Mouse (Mus musculus) heart, adult 8-10 months (tissue): ENCODE measurements around the gene Colq. TPM values are rescaled to one million over a fixed set of nuclear protein-coding genes. Genes with fewer than 3 reads are reported as not detected.
A peak's percentile ranks its signal among the peaks of the same experiment; 100 is the strongest.

Experiments
- DNase-seq: peaks from one replicate; pipeline ENCODE4 v3.0.0; 2022; ENCODE audit warnings: low spot score
- total RNA-seq, 4 experiments: library from RNA; stranded (reverse); gene quantifications; 2 replicates each; pipeline ENCODE4 v1.2.4; 2022

Colq gene
- total RNA-seq, 4 experiments from 2014 or later = 6.1 to 16.6 (median 11.6) TPM

DNA sequence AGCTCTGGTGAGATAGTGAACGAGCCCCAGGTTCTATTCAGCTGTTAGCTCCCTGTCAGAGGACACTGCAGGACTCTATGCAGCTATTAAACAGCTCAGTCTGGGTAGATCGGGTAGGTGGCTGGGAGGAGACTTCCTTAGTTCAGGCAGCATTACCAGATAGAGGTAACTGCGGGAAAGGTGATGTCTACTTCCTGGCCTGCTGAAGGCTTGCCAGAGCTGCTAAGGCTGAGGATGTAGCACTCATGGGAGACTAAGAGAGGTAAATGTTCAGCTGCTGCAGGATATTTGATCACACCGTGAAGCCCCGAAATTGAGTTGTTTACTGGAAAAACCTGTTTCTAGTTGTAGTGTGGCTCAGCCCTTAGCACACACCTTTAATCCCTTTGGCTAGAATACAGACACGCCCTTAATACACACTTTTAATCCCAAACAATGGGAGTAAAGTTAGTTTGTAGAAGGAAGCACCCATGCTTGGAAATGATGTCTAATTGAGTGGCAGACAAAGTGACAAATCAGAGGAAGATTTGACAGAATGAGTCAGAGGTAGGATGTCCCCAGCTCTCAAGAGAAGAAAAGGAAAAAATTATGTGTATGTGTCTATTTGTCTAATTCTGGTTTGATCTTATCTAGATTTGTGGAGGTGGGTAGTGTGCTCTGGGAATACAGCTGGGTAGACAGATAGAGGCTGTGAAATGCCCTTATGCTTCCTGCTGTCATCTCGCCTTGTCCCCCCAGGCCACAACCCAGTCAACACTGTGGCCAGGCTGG is 65.9 kb downstream of the Colq start:
- no peak for DNase-seq

GRCm38 (mm10) chr14:31521318-31521717 is 69.8 kb downstream of the Colq start:
- DNase-seq = no peak

DNA sequence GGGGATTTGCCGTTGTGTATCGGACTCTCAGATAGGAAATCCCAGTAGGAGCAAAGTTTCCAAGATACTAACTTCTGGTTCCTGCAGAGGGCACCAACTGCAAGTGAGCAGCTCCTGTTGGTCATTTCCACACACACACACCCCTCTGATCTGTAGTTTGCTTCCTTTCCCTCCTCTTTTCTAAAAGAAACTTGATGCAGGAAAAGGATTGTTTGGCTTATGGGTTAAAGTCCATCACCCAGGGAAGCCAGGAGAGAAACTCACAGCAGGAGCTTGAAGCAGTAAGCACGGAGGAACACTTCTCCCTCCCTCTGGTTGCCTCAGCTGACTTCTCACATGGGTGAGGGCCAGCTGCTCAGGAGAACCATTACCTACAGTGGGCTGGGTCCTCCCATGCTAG is 72.0 kb downstream of the Colq start:
- DNase-seq = no peak

DNA sequence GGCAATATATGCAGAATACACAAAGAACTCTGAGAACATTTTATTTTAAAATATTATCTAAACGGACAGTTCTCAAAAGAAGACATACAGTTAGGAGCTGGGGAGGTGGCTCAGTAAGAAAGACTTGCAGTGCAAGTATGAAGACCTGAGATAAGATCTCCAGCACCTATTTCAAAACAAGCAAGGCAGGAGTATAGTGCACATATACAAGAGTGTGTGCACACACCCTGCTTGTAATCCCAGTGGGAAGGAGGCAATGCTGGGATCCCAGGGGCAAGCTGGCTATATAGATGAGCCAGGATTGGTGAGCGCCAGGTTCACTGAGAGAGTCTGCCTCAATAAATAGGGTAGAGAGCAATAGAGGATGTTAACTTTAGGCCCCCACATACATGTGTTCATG is 75.2 kb downstream of the Colq start:
- DNase-seq = no peak

DNA sequence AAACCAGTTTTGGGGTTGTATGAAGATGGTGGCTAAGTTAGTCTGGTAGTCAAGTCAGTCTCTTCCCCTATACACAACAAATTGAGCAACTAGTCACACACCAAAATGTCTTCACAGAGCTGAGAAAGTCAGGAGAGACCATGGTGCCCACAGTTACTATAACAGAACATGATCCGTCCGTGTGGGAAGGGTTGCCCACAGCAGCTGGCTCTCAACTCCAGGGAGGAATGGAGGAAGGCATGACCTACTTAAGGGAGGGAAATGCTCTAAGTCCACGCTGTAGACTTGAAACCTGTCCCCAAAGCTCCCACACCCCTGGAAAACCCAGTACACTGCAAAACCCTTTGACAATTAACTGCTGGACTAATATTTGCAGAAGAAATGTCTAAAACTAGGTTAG is 80.8 kb downstream of the Colq start:
- no peak for DNase-seq

DNA sequence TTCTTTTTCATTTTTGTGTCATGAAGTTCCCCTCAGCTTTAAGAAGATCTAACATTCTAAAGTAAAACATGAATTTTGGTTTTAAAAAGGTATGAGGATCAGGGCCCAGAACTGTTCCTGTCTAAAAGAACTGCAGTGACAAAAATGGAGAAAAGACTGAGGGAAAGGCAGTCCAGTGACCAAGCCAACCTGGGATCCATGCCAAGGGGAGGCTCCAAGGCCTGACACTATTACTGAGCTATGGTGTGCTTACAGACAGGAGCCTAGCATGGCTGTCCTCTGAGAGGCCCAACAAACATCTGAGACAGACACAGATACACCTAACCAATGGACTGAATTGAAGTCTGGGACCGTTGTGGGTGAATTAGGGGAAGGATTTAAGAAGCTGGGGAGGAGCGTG is 81.2 kb downstream of the Colq start:
- no peak for DNase-seq

DNA sequence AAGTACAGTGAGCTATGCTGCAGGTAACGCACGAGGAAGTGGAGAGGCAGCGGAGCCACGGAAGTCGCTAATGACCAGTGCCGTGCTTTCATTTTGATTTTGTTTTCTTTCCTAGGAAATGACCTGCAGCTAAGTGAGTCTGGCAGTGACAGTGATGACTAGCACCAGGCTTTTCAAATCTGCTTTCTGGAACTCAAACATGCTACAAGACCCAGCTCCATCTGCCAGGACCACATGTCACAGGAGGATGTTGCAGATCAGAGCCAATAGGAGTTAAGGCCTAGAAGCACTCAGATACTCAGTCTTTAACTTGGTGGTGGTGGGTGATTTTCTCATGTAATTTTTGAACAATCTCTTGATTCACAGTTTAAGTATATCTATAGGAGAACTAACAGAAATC is 84.7 kb downstream of the Colq start:
- no peak for DNase-seq

DNA sequence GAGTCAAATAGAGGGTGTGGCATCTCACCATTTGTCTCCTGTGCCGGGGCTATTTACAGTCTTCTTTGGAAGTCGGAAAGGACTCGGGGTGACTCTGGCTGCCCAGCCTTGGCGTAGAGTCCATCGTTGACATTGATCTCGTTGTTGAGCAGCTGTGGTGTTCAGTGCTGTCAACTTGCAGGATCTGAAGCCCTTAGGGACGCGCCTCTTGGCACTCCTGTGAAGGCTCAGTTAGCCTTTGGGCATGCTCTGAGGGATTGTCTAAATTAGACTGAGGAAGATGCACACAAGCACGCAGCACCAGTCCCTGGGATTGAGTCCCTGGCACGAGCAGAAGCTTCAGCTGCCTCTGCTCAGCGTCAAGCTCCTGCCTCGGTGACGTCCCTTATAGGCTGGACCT is 87.7 kb downstream of the Colq start:
- DNase-seq = no peak

- DNase-seq = no peak
Observed at GRCm38 (mm10) chr14:31499526-31499925, 91.6 kb downstream of the Colq start.

DNA sequence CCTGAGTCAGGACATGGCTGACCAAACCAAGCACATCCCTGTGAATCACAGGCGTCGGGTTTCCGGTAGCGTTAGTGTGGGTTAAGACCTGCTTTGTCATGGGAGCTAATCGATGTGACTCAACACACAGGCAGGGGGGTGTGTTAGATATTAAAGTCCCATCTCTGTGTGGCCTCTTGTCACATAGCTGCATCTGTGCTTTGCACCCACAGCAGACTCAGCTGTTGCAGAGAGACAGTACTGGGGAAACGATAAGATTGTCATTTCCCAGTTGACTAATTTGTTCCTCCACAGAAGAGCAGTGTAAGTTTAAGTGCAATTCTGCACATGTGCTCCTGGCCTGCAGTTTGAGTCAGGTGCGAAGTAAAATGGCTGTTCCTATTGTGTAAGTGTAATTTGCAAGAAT is 94.9 kb downstream of the Colq start:
- no peak for DNase-seq

- no peak for DNase-seq
Observed at GRCm38 (mm10) chr14:31495538-31495937, 95.6 kb downstream of the Colq start.

- peak; percentile 94 for DNase-seq
Observed at GRCm38 (mm10) chr14:31494975-31495455, 96.1 kb downstream of the Colq start, which contains the start of gene Mettl6. Gene Mettl6, minus strand, starts transcription at chr14:31495040.

DNA sequence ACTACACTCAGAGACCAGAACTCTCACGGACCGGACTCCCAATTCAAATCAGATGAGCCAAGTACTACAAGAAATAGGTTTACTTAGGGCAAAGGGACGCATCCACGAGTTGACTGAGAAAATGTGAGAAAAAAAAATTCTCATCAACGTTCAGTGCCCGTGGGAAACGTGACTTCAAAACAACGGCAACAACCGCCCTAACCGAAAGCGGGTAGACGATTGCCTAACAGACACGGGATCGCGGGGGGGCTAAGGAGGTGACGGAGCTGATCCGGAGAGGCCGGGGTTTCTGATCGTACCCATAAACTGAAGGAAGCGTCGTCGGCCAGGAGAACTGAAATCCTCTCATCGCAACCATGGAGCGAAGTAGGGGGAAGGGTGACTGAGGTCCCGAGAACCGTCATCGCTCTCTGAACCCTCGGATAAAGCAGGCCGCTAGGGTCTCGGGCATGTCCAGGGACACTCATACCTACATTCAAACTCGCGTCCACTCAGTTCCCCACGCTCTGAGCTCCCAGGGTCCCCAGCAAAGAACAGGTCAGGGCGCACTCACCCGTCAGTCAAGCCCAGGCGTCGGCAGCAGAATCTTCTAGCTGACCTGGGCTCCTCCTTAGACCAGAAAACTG is 96.7 kb downstream of the Colq start, which contains the start of gene Eaf1:
TSS of gene Eaf1 (plus strand) at position 51 of the 626 bp plus-strand sequence.
- DNase-seq = no peak

DNA sequence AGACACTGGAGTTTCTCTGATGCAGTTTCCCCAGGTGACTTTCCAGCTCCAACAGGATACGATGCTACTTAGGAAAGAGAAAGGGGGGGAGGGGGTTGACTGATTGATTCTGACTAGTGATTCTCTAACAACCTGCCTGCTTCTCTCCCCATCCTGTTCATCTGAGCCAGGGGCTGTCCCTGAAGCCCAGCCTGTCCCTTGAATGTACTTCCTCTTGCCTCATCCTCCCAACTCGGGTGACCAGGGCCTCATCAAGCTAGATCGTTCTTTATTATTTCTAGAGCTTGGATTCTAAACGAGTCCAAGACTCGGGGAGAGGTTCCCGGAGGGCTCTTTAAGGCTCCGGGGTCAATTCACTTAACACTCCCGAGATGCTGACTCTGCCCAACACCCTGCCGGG is 97.2 kb downstream of the Colq start:
- DNase-seq = no peak

DNA sequence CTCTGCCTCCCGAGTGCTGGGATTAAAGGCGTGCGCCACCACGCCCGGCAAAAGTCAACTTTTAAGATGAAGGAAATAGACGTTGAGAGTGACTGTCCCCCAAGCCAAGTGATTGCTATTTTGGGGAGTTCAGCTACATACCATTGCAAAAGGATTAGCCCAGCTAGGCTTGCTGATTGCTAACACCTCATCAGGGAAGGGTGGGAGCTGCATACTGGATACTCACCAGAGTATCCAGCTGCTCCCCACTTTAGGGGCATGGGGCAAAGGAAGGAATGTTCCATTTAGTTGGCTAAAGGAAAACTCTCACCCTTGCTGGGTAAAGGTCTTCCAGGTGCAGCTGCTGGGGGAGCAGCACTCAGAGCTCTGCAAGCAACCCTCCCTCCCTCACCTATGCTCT is 103.1 kb downstream of the Colq start:
- DNase-seq = no peak

- no peak for DNase-seq
Observed at GRCm38 (mm10) chr14:31486465-31486864, 104.7 kb downstream of the Colq start.

- DNase-seq = no peak
Observed at GRCm38 (mm10) chr14:31482417-31482816, 108.7 kb downstream of the Colq start.

GRCm38 (mm10) chr14:31473297-31473696 is 117.8 kb downstream of the Colq start:
- no peak for DNase-seq

Other genes starting within 250 kb of the Colq start
- 10 to 100 TPM; 38.6 to 50.6 (median 50.1) TPM for gene Sh3bp5, start 155.3 kb downstream of the Colq start, total RNA-seq
- 10 to 100 TPM; 10.4 to 15.2 (median 11.9) TPM for gene Eaf1, start 96.9 kb downstream of the Colq start, total RNA-seq
- 10 to 100 TPM in 3 of 4 experiments, 1 to 10 TPM in 1; 8.2 to 11.8 (median 10.6) TPM for gene Mettl6, start 96.3 kb downstream of the Colq start, total RNA-seq
- gene Gm49387, start 49.5 kb upstream of the Colq start, total RNA-seq = 1 to 10 TPM in 1 of 4 experiments, under 1 TPM in 2, not detected in 1; 0.46 to 1.1 (median 0.75) TPM
- gene Btd, start 49.7 kb upstream of the Colq start, total RNA-seq = 10 to 100 TPM in 3 of 4 experiments, 1 to 10 TPM in 1; 9.4 to 10.5 (median 10.4) TPM
- gene Hacl1, start 49.9 kb upstream of the Colq start, total RNA-seq = 10 to 100 TPM; 12.2 to 14.6 (median 14.0) TPM
- 10 to 100 TPM; 25.0 to 34.2 (median 29.3) TPM for gene Ankrd28, start 239.3 kb upstream of the Colq start, total RNA-seq